Mouse (Mus musculus) right cerebral cortex, adult 2 months (tissue): ENCODE data around the gene Frat2.

Experiments
- DNase-seq, 2 experiments: peaks; one replicate each; pipeline ENCODE4 v3.0.0; 2021 to 2022; ENCODE audit warnings: low spot score in 2 of 2

Gene Frat2

DNA sequence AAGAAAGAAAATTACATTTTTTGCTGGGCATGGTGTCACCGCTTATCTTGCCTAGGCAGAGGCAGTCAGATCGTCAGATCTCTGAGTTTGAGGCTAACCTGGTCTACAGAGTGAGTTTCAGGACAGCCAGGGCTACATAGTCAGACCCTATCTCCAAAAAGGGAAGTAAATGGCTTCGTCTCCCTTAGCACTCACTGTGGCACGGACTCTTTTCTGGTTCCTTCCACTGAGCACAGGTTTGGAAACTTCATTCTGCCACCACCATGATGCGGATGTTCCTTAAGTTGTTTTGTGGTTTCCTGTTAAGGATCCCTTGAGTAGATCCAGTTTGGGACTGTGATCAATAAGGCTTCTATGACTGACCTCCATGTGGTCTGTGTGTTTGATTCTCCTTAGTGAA is 23.0 kb downstream of the Frat2 start:
- no peak for DNase-seq

- no peak for DNase-seq
These were observed 25.3 kb downstream of the Frat2 start for GRCm38 (mm10) chr19:41822589-41822988.

GRCm38 (mm10) chr19:41821436-41821835 is 26.5 kb downstream of the Frat2 start:
- no peak for DNase-seq

- DNase-seq: no peak
These were observed 29.2 kb downstream of the Frat2 start for GRCm38 (mm10) chr19:41818749-41819148.

DNA sequence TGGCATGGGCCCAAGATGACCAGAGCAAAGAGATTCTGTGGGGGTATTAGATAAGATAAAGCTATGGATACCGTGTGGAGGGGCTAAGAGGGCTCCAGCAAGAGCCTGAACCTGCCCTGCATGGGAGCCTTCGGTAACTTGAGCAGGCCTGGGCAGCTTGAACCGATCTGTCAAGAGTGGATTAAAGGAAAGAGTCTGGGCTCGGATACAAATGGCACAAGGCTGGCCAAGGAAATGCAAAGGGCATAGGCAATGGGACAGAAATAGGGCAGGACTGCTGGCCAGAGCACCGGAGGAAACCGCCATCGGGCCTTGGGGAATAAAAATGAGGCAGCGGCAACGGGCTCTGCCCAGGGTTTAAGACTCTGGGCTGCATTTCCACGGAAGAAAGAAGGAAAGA is 30.6 kb downstream of the Frat2 start:
- no peak for DNase-seq

DNA sequence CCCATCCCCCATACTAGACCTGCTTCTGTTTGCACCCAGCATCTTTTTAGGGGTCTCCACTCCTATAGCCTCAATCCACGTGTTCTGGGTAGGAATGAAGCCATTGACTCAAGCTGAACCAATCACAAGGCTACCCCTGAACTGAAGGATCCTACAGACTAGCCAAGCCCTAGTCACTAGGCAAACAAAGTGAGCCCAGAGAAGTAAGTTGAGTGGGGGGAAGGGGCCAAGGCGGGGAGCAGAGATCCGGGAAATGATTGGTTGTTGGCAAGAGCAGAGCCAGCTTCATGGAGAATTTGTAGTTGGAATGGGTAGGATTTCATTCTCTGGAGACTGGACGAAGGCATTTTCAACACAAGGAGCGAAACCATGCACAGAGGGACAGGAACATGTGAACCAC is 31.0 kb downstream of the Frat2 start:
- no peak for DNase-seq

GRCm38 (mm10) chr19:41816410-41816809 is 31.5 kb downstream of the Frat2 start:
- no peak for DNase-seq

DNA sequence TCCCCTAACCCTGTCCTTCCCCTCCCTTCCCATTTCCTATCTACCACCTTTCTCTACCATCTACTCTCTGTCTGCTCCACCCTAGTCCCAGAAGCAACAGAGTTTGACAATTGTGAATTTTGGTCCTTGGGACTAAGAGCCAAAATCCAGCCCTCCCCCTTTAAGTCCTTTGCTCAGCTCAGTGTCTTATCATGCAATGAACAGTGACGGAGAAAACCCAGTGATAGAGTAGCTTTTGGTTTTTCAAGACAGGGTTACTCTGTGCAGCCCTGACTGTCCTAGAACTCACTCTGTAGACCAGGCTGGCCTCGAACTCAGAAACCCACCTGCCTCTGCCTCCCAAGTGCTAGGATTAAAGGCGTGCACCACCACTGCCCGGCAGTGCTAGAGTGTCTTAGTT is 34.6 kb downstream of the Frat2 start:
- no peak for DNase-seq

- DNase-seq: no peak
These were observed 35.4 kb downstream of the Frat2 start for GRCm38 (mm10) chr19:41812525-41812924.

GRCm38 (mm10) chr19:41810074-41810473 is 37.9 kb downstream of the Frat2 start:
- DNase-seq: no peak

- no peak for DNase-seq
These were observed 39.8 kb downstream of the Frat2 start for GRCm38 (mm10) chr19:41808104-41808634.

- DNase-seq: no peak
These were observed 40.4 kb downstream of the Frat2 start for GRCm38 (mm10) chr19:41807497-41807896.

GRCm38 (mm10) chr19:41805831-41806230 is 42.1 kb downstream of the Frat2 start:
- DNase-seq: no peak

DNA sequence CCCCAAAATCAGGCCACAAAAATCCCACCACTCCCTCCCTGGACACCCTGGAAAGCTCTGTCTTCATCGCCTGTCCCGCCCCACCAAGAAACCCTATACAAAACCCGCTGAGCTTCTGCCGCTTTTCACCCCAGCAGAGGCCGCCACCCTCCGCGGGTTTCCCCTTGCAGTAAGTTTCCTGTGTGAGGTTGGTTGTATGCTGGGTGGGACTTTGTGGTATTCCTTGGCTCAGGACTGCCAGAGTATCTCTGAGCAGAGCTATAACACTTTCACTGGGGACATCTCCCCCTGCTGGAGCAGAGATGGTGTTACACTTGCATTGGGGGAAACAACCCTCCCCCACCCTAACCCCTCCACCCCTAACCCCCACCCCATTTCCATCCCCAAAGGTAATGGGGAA is 44.6 kb downstream of the Frat2 start:
- no peak for DNase-seq

- peak; percentile 87 to 92 for DNase-seq
These were observed 46.1 kb downstream of the Frat2 start, which contains the start of gene Arhgap19 for GRCm38 (mm10) chr19:41801742-41802369. TSS of gene Arhgap19 (minus strand) at chr19:41802047.

DNA sequence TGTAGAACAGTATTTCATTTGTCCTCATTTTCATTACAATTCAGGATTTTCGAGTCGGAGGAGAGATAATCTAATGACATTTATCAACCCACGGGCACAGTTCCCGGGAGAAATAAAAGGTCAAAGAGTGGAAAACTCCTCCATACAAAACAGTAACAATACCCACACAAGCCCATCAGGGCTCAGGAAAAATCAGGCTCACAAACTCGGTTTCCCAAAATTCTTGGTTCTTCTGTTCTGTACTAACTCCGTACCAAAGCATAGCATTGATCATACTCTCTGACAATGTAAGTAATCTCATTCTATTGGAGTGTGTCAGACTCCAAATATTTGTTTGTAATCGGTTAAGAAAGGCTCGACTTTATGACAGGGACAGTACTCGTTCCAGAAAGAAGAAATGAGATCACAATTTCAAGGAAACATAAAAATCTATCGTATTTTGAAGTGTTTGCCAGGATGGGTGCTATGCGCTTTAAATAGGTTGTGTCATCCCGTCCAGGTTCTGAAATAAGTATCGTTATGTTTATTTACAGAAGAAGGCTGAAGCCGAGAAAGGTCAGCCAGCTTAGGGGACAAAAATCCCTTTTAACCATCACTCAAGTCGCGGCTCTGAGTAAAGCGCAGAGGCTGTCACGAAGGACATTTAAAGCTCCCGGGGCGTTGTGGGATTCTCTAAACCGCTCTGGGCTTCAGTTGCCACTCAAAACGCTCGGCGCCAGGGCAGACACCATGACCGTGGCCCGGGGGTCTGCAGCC is 46.8 kb downstream of the Frat2 start:
- no peak for DNase-seq

DNA sequence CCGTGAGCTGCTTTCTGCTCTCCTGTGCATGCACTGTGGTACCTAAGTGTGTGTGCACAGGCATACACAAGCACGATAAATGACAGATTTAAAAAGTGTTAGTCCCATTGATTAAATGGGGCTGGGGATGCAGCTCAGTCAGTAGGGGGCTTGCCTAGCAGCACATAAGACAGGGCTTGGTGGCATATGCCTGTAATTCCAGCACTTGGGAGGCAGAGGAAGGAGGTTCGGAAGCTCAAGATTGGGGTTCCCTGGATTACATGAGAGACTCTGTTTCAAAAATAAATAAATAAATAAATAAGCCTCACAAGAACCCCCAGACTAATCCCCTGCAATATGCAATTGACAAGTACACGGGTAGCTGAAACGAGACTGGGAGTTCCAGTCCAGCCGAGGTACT is 47.5 kb downstream of the Frat2 start:
- DNase-seq: no peak

GRCm38 (mm10) chr19:41797536-41797935 is 50.4 kb downstream of the Frat2 start:
- no peak for DNase-seq

DNA sequence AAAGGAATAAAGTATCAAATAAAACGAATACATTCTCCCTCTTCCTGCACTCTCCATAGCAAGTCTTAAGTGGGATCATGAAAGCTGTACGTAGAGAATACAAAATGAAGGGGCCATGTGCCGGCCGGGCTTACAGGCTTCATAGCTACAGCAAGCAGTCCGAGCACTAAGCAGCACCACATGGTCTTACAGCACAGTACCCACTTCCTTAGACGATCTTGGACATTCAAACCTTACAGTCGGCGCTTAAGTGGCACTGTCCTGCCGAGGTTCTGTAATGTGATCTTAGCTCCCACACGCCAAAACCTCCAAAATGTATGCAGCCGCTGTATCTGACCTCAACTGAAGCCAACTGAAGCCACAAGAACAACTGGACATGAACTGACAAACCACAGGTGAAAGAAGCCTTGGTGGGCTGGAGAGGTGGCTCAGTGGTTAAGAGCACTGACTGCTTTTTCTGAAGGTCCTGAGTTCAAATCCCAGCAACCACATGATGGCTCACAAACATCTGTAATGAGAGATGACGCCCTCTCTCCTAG is 51.1 kb downstream of the Frat2 start:
- no peak for DNase-seq

DNA sequence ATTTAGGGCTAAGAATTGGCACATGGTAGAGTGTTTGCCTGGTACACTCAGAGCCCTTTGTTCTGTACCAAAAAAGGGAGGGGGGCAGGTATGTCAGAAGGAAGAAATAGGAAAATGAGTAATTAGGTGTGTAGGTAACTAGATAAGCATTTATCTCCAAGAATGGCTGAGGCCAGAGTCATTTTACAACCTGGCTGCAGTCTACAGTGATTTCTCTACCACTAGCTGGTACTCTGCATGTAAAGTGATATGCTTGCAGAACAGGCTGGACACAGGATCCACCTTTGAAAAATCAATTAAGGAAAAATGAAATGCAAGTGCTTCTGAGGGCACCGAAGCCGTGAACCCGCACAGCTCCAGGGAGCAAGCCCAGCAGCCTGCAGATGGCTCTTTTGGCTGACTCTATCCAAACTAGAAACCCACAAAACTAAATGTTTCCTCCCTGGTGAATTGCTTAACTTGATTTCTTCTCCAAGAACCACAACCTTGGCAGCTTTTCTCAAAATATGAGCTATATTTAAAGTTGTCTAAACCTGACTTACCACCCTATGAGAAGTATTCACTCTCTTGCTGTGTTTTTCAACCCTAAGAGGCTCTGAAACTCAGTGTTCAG is 51.7 kb downstream of the Frat2 start:
- DNase-seq: no peak
